Mouse (Mus musculus) CD8-positive naive resting alpha-beta T cell, adult 57 days (primary cell): ENCODE results near the gene Il2rb. TPM values are rescaled to one million over a fixed set of nuclear protein-coding genes. Genes with fewer than 3 reads are reported as not detected.

Source experiments
- total RNA-seq: library from RNA; stranded (reverse); gene quantifications from one replicate; pipeline ENCODE4 v1.2.4, GENCODE M21; 2023

Gene Il2rb
- total RNA-seq: 128 TPM

GRCm38 (mm10) chr15:78494968-78495406 is at the start of gene Il2rb:
Gene Il2rb, minus strand, starts transcription at chr15:78495271.

GRCm38 (mm10) chr15:78544561-78545001 is 49.5 kb upstream of the Il2rb start, which contains the start of gene Sstr3:
Gene Sstr3, minus strand, starts transcription at chr15:78544685.

DNA sequence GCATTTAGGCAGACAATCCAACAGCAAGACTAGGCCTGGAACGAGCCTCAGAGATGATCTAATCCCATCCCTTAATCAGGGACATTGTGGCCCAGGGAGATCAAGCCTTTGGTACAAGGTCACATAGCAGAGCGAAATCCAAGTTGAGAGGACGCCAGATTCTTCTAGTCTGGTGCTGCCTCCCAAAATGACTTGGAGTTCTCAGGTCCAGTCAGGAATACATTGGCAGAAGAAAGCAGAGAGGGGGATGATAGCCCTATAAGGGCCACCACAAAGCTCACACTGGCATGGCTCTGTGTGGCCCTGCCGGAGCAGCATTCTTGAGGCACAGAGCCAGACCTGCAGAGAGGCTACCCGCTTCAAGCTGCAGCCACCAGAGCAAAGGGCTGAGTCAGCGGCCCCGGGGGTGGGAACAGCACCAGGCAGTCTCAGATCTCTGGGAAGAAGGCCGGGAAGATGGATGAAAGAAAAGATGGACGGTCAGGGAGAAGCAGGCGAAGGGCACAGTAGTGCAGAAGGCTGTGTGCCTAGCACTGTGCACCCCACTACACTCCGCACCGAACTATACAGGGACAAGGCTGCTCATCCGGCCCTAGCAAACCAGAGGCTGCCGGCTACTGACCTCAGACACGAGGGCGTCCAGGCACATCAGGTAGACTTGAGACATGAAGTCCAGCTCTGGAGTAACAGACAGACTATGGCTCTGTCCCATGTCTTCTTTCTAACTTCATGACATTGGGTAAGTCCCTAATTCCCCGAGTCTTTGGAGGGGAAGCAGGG is 35.8 kb upstream of the Il2rb start, which contains the start of gene C1qtnf6:
Gene C1qtnf6 (minus strand): TSS at position 746 of the 780 bp plus-strand sequence.

DNA sequence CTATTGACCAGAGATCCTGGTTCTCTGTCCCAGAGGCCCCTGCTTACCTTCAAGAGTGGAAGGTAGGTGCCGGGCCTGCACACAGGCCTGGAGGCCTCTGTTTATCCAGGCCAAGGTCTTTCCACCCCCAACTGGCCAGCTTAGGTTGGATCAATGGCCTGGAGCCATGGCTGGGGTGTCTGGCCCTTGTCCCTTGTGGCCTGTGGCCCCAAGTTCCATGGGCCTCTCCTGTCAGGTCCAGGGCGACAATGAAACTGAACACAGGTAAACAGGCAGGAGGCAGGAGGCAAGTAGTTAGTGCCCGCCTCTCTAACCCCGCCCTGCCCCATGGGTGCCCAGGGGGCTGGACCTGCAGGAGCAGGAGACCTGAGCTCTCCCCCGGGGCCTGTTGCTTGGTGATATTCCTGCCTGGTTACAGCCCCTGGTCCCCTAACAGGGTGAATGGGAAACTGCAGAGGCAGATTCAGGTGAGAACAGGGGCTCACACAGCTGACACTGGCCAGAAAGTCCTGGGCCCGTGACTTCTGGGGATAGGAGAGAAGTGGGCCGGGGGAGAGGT is 26.6 kb downstream of the Il2rb start, which contains the start of gene Tmprss6:
Gene Tmprss6 (minus strand): TSS at position 256 of the 559 bp plus-strand sequence.

Other genes with a start within 250 kb of the Il2rb start
- gene Csf2rb2, start 189.6 kb downstream of the Il2rb start, total RNA-seq: 1.5 TPM
- 3.3 TPM for gene Csf2rb, start 169.5 kb downstream of the Il2rb start, total RNA-seq
- not detected for gene Tex33, start 99.4 kb downstream of the Il2rb start, total RNA-seq
- gene Tst, start 89.4 kb downstream of the Il2rb start, total RNA-seq: 0.64 TPM
- 20.6 TPM for gene Mpst, start 88.9 kb downstream of the Il2rb start, total RNA-seq
- gene Kctd17, start 66.7 kb downstream of the Il2rb start, total RNA-seq: 0.95 TPM
- gene Tmprss6, start 26.6 kb downstream of the Il2rb start, total RNA-seq: not detected
- gene C1qtnf6, start 36.1 kb upstream of the Il2rb start, total RNA-seq: 0.83 TPM
- gene Sstr3, start 49.4 kb upstream of the Il2rb start, total RNA-seq: not detected
- 933 TPM for gene Rac2, start 77.5 kb upstream of the Il2rb start, total RNA-seq
- 229 TPM for gene Cyth4, start 101.8 kb upstream of the Il2rb start, total RNA-seq
- not detected for gene Elfn2, start 223.5 kb upstream of the Il2rb start, total RNA-seq